In the genomic region with DNA sequence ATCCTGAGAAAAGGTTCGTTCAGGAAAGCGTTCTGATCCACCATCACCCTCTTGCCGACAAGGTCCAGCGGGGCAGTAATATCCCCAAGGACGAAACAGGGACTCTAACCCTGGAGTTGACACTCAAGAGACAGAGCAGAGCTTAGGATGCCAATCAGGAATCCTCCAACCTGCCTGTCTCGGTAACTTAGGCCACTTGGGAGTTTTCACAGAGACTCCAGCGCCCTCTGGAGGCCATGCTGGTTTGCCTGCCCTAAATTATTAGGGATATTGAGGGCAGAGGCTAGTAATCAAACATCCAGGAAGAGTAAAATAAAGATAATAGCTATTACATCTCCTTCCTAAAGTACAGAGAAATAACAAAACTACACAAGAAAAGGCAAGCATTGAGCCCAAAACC, we compare ENCODE assay signal across 10 mouse cellular contexts. TPM values are rescaled to one million over a fixed set of nuclear protein-coding genes. Genes with fewer than 3 reads are reported as not detected.
DNase-seq lines count a peak whose midpoint lies in the region; ATAC-seq lines count a peak whose summit lies in the region.
"Had no signal": no experiment of that assay in that cellular context is flagged by ENCODE, and none has a peak within 500 bp of the region (broad histone marks: within the 10 kb centered on the region; RNA-seq: fewer than 3 reads in every experiment).

No protein-coding gene starts in this region.

- H3K27me3 ChIP-seq in neural tube, embryonic 11.5 days (ENCODE audit: control insufficient read depth, insufficient read depth, low read length) = no peaks in the 10 kb centered on the region
- H3K27me3 ChIP-seq: liver, embryonic 15.5 days had no signal

- no peak for ATAC-seq in neural tube, embryonic 11.5 days (ENCODE audit: insufficient read depth, low FRiP score, low TSS enrichment)
- no peak for ATAC-seq in inflammation-experienced regulatory T-cells, adult 6 months

- H3K4me2 ChIP-seq in neural tube, embryonic 11.5 days (ENCODE audit: low read depth) = no peak overlapping the region
- H3K4me2 ChIP-seq: liver, embryonic 15.5 days had no signal

- no peak overlapping the region for H3K4me3 ChIP-seq in neural tube, embryonic 11.5 days (ENCODE audit: low read depth, low read length)
- H3K4me3 ChIP-seq: erythroblast, embryonic 14.5 days; liver, embryonic 15.5 days had no signal

- WGBS in neural tube, embryonic 11.5 days = 56% methylated on average over 7 of the region's 7 CpGs

- no peaks in the 10 kb centered on the region for H3K36me3 ChIP-seq in neural tube, embryonic 11.5 days (ENCODE audit: control insufficient read depth, insufficient read depth, low read length)
- H3K36me3 ChIP-seq: liver, embryonic 15.5 days had no signal

- H3K9ac ChIP-seq in neural tube, embryonic 11.5 days (ENCODE audit: low read length) = no peak overlapping the region
- H3K9ac ChIP-seq: liver, embryonic 15.5 days had no signal

- H3K9me3 ChIP-seq in neural tube, embryonic 11.5 days (ENCODE audit: control insufficient read depth, low read length) = no peaks in the 10 kb centered on the region
- H3K9me3 ChIP-seq: liver, embryonic 15.5 days had no signal

- no peaks in the 10 kb centered on the region for H3K4me1 ChIP-seq in neural tube, embryonic 11.5 days (ENCODE audit: control insufficient read depth, insufficient read depth, low read length)
- H3K4me1 ChIP-seq: liver, embryonic 15.5 days had no signal

- DNase-seq in layer of hippocampus, adult 11-12 months (ENCODE audit: low spot score) = peak; percentile 71
- no peak for DNase-seq in layer of hippocampus, adult 9-11 months
- peak; percentile 38 for DNase-seq in Muller cell, postnatal 12 days (ENCODE audit: inconsistent ontology term)
- DNase-seq in c-Kit-positive CD71-negative TER-119-negative erythroid progenitor cells, embryonic 14.5 days (ENCODE audit: low read depth) = peak; percentile 40
- peak; percentile 27 for DNase-seq in forelimb bud, embryonic 11.5 days (ENCODE audit: low read depth, low spot score)
- DNase-seq in layer of hippocampus, postnatal 10 days (ENCODE audit: low spot score in 2 of 2) = peak; percentile 61 to 67
- DNase-seq in neural tube, embryonic 11.5 days (ENCODE audit: low spot score) = peak; percentile 43

- no peak overlapping the region for H3K27ac ChIP-seq in neural tube, embryonic 11.5 days (ENCODE audit: low read depth, low read length)
- H3K27ac ChIP-seq: liver, embryonic 15.5 days had no signal

RNA-seq across cellular contexts. Expression of a gene that starts 54.0 kb away (rescaled TPM):
- not detected for total RNA-seq in layer of hippocampus, postnatal 10 days (2021)
- polyA plus RNA-seq in neural tube, embryonic 11.5 days (2014; fragmentation: Nextera tagmentation; extraction: Ambion mirVana) = 6.4 and 9.1 TPM in 2 replicates
- polyA plus RNA-seq in inflammation-experienced regulatory T-cells, adult 6 months (2017; shearing (Covaris generic)) = under 1 TPM; 0.24 to 0.65 (median 0.31) TPM
- polyA plus RNA-seq: erythroblast, embryonic 14.5 days had no signal
